Mouse (Mus musculus) right cerebral cortex, postnatal 36 days (tissue): ENCODE measurements around the gene Fam160a1.

ENCODE experiments used
- DNase-seq, 2 experiments: peaks; one replicate each; pipeline ENCODE4 v3.0.0; 2022; ENCODE audit warnings: low spot score in 2 of 2, mixed read lengths in 1 of 2

Fam160a1 gene

DNA sequence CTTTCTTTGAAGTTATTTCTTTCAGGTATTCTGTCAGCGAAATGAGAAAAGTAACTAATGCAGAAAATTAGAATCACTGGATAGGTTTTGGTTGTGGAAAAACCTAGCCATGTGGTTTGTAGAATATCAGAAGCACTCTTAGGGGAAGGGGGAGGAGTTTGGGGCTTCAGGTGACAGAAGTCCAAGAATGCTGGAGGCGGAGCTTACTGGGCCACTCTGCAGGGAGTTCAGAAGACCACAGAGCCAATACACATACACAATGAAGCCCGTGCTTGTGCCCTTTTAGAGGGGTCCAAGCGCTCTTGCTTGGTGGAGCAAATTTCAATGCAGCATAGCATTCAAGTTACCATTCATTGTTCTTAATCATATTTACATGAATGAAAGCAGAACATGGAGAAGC lies 68.2 kb downstream of the Fam160a1 start:
- DNase-seq: no peak

DNA sequence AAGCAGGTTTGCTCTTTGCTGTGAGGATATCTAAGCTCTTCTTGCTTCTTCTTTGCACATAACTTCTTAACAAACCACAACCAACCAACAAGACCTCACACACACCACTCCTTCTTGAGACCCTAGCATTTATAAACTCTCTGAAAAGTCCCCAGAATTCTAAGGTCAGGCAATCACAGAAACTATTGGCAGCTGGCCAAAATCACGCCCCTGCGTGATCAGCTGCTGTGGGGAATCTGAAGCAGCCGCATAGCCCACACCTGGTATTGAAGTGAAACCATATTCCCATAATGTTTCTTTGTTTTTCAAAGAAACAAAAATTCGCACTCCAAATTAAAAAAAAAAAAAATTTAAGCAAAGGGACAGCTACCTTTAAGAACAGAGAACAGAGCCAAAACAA lies 71.0 kb downstream of the Fam160a1 start:
- DNase-seq: no peak

DNA sequence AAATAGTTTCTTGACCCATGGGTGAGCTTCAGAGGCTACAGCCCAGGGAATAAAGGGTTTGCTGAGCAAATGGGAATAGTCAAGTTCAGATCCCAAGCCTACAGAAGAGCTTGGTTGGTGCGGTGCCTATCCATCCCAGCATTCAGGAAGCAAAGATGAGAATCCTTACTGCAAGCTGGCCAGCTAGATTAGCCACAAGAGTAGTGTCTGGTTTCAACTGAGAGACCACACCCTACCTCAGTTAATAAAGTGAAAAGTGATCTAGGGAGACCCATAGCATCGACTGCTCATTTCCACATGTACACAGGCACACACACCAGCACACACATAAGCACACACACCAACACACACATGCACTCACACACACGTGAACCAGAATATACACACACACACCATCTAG lies 75.3 kb downstream of the Fam160a1 start:
- DNase-seq: no peak

DNA sequence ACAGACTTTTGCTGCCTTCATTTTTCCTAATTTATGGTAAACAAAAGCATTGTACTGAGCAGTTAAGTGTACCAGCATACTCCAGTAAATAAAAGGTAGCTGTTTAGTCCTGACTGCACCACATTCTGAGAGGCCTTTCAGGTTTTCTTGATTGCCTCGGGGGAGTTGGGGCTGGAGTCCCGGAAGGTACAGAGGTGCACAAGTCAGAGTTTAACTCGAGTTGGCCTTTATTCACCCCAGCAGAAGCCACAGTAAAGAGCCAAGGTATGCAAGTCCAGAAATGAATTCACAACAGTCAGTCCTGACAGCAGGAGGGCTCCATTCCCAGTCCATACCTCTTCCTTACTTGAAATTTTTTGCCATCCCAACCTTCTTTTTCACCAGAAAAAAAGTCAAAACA lies 78.5 kb downstream of the Fam160a1 start:
- DNase-seq: no peak

DNA sequence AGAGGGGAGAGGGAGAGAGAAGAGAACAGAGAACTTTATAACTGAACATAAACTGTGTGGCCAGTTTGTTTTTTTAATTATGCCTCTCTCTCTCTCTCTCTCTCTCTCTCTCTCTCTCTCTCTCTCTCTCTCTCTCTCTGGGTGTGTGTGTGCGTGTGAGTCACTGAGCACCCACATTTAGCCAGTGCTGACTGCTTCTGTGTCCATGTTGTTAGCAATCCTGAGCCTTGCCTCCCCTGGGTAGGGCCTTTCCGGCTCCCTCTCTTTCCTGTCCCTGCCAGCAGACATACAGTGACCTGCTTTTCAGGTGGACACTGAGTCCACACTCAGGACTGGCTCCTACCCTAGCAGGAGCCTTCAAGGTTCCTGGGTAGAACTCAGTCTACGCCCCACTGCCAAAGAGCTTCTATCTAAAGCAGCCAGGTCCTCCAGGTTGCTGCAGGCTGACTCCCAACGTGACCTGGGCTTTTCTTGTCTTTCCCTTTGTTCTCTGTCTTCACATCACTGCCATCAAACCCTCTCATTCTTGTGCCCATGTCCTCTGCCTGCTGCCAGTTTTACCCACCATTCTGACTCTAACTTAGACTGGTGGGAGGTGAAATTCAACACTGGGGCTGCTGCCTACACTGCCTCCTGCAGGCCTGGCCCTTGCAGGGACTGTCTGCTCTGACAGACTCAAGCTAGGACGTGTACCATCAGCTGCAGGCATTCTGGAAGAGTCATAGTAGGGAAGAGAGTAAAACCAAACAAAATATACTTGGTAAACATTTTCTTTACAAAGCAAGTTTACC lies 83.0 kb downstream of the Fam160a1 start:
- no peak for DNase-seq

DNA sequence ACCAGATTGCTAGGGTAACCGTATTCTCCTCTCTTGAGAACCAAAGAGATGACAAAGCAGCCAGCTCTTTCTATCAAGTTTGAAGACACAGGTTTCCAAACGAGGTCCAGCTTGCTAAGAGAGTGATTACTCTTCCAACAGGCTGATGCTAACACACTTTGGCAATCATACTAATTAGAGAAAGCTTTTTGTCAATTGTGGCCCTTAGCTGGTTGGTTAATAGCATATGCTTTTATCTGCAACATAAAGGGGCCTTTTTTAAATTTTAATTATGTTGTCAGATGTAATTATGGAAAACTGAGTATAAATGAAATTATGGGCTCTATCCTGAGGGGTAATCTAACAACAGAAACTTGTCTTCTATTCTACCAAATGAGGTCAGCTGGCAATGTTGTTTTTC lies 89.9 kb downstream of the Fam160a1 start:
- no peak for DNase-seq

DNA sequence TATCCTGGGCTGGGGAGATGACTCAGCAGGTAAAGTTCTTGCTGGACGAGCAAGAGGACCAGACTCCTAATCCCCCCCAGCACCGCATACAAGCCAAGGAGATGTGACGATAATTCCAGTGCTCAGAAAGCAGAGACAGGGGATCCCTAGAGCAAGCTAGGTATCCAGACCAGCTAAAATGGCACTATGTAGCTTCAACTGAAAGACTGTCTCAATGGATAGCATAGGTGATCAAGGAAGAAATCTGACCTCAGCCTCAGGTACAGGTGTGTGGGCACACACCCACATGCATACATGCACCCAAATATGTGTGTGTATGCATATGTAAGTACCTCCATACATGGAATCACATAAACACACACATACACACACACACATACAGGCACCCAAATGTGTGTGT lies 91.1 kb downstream of the Fam160a1 start:
- no peak for DNase-seq

DNA sequence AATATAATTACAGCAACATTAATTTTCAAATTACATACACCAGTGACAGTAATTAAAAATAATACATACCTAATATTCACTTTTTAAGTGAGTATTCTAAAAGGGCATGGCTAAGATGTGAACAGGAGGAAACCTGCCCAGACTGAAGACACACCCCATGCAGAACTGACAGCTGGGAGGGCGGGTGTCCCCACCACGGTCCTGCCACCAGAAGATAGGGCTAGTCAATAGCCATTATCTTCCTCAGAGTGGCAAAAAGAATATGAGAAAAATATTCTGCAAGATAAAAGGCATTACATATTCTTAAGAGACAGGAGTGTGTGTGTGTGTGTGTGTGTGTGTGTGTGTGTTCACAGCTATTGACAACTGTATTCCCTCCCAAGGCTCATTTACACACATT lies 92.0 kb downstream of the Fam160a1 start:
- no peak for DNase-seq

DNA sequence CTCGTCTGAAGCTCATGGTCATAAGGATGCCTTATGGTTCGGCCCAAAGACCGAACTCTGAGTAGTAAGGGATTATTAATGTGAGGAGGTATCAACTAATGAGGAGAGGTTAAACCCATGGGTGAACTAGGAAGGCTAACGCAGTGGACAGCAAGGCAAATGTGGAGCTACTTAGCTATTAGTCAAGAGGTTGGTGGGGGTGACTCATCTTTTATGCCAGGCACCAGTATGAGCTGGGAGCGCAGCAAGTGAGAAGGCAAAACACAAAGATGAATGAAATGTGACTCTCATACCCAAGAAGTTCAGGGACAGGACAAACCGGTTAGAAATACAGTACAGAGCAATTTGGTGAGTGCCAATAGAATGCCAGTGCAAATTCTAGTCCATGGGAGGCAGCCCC lies 94.5 kb downstream of the Fam160a1 start:
- no peak for DNase-seq

DNA sequence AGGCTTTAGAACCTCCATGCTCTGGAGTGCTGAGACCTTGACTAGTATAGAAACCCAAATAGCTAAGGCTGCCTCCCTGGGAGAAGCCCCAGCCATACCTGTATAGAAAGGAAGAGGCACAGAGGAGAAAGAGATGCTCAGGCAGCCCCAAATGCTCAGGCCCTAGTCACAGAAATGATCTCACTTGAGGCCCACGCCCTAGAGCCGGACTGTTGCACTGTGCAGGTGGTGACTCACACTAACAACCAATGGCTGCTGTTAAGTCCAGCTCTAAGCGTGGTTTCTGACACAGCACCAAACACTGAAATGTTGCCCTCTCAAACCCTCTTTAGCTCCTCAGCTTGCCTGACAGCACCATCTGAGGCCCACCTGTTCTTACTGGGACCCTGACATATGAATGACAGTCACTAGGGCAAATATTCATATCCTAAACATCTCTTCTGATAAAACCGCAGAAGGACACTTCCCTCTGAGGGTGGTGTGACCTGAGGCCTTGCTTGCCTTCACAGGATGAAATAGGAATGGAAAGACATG lies 101.3 kb downstream of the Fam160a1 start:
- no peak for DNase-seq

DNA sequence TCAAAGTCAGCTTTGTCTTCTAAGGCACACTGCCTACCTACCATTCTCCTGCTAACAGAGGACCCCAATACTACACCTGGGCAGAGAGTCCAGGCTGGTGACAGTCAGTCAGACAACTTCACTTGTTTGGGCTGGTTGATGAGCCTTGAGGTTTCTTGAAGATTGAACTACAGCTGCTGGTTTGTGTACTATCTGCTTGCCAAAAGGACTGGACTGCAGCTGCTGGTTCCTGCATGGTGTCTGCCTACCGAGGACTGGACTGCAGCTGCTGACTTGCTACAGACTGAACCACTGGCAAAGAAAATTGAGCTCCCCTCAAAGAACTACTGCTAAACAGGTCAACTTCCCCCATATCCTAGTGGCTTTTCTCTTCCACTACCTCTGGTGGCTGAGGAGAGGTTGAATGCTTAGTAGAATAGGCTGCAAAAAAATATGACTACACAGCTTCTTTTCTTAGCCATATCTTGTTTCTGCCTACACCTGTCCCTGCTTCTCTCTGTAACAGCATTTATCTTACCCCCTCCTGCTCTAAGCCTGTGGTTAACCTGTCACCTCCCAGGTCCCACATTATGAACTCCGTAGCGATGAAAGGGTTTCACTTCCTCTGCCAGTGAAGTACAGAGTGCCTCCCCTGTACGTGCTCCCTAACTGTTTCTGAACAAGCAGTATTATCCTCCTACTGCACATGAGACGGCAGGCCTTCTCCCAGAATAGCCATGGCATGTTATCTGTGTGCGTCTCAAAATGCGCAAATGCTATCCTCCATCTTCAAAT lies 103.0 kb downstream of the Fam160a1 start:
- no peak for DNase-seq

DNA sequence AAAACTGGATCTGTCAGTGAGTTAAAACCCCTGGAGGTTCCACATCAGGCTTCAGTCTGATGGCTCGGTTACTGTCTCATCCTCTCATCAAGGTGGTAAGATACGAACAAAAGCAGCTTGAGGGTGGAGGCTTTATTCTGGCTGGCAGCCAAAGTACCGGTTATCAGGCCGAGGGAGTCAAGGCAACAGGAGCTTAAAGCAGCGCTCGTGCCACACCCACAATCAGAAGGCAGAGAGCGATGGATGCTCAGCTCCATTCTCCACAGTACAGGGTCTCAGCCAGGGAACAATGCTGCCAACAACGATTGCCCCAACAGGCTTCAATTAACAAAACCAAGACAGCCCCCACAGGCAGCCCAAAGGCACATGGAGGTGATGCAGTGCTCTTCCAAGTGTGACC lies 106.4 kb downstream of the Fam160a1 start:
- DNase-seq: no peak

DNA sequence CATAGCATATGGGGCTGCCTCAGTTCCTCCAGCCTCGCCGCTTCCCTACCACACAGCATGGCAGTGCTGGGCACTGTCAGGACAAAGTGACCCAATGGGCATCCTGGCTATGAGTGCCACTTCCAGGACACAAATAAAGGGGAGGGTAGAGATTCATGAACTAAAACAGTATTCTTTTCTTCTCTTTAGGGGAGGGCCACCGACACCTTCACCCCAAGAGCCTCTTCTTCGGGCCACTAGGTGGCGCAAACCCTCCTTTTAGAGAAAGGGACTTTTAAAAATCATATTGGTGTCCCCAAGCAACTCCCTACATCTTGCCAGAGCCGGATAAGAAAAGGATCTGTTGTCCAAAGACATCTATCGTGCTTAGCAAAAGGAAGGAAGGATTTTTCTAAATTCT lies 109.7 kb downstream of the Fam160a1 start:
- DNase-seq: peak in 1 of 2 experiments; percentile 20

DNA sequence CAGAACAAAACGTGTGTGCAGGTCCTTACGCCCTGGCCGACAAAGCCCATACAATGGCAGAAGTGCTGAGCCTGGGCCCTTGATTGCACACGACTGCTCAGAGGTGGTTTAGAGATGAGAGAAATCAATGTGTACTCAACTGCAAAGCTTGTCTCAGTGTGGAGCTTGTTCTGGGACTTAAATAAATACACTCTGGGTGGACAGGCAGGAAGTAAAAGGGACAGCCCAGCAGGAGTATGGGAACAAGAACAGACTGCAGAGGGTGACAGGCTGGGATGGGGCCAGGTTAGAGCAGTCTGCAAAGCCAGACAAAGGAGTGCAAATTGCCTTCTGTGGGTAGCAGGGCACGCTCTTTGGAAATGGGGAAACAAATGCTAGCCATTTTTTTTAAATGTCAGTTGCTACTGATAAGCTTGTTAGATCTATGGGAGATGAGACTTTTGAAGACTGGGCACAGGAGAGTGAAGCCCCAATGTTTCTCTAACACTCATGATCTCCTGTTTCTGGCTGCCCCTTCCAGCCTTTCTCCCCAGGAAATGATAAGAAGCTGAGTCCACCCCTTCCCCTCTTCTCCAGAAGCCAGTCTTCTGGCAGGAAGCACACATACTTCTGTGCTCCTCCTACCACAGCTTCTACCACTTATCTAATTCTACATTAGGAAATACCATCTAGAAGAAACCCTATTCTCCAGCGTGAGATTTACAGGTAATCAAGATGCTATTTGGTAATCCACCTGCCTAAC lies 113.8 kb downstream of the Fam160a1 start:
- DNase-seq: no peak

DNA sequence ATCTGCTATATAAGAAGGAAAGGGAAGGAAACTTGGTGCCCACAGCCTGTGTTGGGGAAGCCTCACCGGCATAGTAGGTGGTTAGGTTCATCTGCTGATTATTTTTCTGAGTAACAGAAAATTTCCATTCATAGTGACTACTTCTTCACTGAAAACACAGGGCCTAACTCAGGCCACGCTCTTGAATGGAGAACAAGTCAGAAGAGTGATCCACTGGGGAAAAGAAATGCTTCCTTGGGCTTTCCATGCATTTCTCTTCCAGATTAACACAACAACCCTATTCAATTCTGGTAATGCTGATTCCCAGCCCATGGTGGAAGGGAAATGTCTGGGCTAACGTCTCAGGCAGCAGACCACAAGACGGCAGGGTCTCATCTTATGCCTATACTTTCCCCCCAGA lies 118.6 kb downstream of the Fam160a1 start:
- DNase-seq: no peak

DNA sequence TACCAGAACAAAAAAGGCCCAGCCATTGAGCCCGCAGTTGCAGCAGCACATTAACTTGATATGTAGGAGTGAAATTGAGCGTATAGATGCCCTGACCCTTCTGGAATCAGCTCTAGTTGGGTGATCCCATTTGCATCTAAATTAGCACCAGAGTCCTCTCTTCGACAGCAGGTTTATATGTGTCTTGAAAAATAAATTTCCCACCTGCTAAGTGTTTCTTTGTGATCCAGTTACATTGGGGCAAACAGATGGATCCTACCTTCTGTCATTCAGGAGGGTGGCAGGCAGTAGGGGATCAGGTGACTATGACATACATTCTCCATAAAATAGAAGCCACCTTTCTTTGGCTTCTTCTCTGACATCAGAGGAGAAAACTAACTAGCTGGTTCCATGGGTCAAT lies 122.0 kb downstream of the Fam160a1 start:
- DNase-seq: no peak

DNA sequence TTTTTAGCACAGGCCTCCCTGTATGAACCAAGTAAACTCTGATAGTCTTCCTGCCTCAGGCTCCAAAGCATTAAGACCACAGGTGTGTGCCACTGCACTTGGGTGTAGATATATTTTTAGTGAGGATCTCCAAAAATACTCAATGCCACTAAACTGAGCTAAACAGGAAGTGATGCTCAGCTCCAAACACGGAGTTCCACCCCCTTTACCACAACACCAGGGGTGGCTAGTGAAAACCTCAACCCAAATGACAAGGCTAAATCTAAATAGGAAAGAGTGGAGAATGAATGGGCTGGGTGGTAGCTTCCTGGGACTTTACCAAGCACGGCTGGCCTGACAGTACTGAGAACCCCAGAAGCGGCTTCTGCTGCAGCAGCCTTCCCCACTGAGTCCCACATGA lies 124.1 kb downstream of the Fam160a1 start:
- no peak for DNase-seq

DNA sequence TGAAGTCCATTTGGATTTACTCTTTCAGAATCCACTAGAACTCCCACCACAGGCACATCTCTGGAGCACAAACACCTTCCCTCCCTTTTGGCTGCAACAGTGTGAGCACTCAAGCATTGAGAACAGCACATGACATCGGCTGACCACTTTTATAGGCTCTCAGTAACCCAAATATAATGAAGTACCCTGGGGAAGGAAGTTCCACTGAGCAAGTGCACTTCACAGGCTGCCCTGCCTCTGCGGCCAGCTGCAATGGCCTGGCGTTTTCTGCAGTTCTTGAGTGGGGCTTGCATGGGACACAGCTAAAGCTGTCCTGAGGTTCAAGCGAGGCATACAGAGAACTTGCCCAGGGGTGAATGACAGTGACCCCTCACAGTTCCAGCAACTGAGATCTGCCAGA lies 126.0 kb downstream of the Fam160a1 start:
- DNase-seq: no peak

DNA sequence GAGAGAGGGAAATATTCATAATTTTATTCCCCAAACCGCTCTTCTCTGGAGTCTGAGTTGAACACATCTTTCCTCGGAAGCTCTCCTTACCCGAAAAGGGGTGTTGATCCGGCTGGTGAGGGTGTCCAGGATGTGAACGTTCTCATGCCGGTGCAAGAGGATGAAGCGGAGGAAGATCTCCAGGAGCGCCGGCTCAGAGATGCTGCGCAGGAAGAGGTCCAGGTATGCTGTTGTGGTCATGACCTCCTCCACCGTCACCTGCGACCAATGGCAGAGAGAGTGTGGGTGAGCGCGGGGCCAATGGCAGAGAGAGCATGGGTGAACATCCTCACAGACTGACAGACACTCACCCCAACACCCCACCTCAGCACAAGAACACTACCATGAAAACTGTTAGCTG lies 128.8 kb downstream of the Fam160a1 start:
- DNase-seq: no peak

DNA sequence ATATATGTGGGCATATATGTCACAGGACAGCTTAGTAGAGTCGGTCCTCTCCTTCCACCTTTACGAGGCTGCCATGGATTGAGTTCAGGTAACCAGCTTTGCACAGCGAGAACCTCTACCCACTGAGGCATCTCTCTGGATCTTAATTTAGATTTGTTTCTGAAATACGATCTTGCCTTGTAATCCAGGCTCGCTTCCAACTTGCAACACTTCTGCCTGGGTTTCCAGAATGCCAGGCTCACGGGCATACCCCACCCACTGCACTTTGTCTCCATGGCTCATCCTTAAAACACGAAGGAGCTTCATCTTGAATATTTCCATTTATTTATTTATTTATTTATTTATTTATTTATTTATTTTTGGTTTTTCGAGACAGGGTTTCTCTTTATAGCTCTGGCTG lies 131.8 kb downstream of the Fam160a1 start:
- no peak for DNase-seq

DNA sequence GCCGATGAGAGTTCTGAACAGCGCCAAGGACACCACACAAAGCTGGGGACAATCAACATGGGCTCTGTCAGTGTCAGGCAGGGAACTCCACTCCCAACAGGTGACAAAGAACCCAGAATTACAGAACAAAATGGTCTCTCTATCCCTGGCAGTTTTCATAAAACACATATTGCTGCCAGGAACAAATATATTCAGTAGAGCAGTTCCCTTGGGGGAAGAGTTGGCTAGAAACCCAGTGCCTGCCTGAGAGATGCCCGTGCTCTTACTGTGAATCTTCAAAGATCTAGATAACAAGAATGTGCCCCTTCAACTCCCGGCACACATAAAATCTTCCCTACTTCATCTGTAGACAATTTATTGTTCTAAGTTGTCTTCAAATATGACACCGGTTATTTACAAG lies 133.5 kb downstream of the Fam160a1 start:
- no peak for DNase-seq

DNA sequence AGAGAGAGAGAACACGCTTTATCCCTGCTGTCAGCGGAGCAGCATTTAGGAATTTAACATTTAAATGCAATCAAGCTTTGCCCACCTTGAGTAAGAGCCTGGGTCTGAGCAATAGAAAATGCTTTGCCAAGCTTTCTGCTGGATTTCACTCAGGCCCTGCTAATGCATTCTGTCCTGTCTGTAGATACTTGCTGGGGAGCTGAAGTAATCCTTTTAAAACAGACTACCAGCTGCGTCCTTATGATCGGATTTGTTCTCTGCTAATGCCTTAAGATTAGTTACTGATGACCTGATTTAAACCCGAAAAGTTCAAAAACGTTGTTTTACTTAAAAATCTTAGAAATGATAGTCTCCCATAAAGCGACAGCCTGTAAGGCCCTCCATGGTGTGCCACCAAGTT lies 136.0 kb downstream of the Fam160a1 start:
- DNase-seq: no peak
